In the genomic region with DNA sequence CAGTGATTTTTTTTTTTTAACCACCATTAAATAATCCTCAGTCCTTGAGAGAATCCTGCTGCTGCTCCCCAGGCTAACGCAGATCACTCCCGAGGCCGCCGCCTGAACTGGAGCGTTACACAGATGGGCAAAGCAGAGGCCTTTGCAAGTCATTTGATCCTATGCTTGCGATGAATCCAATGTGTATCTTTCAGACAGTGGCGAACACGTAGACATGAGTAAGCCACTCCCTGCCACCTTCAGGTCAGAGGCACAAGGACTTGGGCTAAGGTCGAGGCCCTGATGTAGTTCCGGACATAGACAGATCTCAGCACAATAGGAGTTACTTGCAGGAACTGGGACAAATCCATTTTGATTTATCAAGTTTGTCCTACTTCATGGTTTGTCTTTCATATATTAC, we compare ENCODE assay signal across 21 mouse cellular contexts. TPM values are rescaled to one million over a fixed set of nuclear protein-coding genes. Genes with fewer than 3 reads are reported as not detected.
DNase-seq lines count a peak whose midpoint lies in the region; ATAC-seq and TF ChIP-seq lines count a peak whose summit lies in the region.
"Had no signal": no experiment of that assay in that cellular context is flagged by ENCODE, and none has a peak within 500 bp of the region (broad histone marks: within the 10 kb centered on the region; RNA-seq: fewer than 3 reads in every experiment).

No protein-coding gene starts in this region.

- 81% methylated on average over 10 of the region's 10 CpGs for WGBS in hindbrain, embryonic 14.5 days
- 69% methylated on average over 10 of the region's 10 CpGs for WGBS in hindbrain, embryonic 10.5 days
- WGBS in midbrain, embryonic 15.5 days, result 73% methylated on average over 10 of the region's 10 CpGs
- WGBS in midbrain, postnatal 0 days, result 76% methylated on average over 10 of the region's 10 CpGs
- WGBS in intestine, embryonic 16.5 days, result 74% methylated on average over 10 of the region's 10 CpGs

- ATAC-seq in hindbrain, embryonic 14.5 days (ENCODE audit: low FRiP score), result no peak
- 0 out of 2 replicates have a peak, but pooled peaks have one; percentile 34 for ATAC-seq in midbrain, embryonic 15.5 days (replicated peaks)
- ATAC-seq in midbrain, postnatal 0 days (ENCODE audit: low FRiP score), result no peak
- ATAC-seq in intestine, embryonic 16.5 days, result no peak
- ATAC-seq: Patski had no signal

- H3K27ac ChIP-seq in hindbrain, embryonic 14.5 days, result peak overlapping the region; percentile 59; the same call in 1 of the 2 replicates
- H3K27ac ChIP-seq in hindbrain, embryonic 10.5 days, result no peak overlapping the region
- no peak overlapping the region for H3K27ac ChIP-seq in midbrain, embryonic 15.5 days
- no peak overlapping the region for H3K27ac ChIP-seq in midbrain, postnatal 0 days (ENCODE audit: low read depth, low read length)
- no peak overlapping the region for H3K27ac ChIP-seq in intestine, embryonic 16.5 days (ENCODE audit: low read length)
- H3K27ac ChIP-seq: limb, embryonic 10.5 days had no signal

- H3K9me3 ChIP-seq in hindbrain, embryonic 14.5 days (ENCODE audit: control insufficient read depth, low read length), result no peaks in the 10 kb centered on the region
- no peaks in the 10 kb centered on the region for H3K9me3 ChIP-seq in hindbrain, embryonic 10.5 days
- H3K9me3 ChIP-seq in midbrain, embryonic 15.5 days, result no peaks in the 10 kb centered on the region
- H3K9me3 ChIP-seq in midbrain, postnatal 0 days (ENCODE audit: low read length), result no peaks in the 10 kb centered on the region
- H3K9me3 ChIP-seq in intestine, embryonic 16.5 days (ENCODE audit: control insufficient read depth, low read length), result no peaks in the 10 kb centered on the region
- H3K9me3 ChIP-seq: heart, embryonic 12.5 days; limb, embryonic 10.5 days had no signal

- H3K36me3 ChIP-seq in hindbrain, embryonic 14.5 days (replicated peaks; ENCODE audit: control insufficient read depth, insufficient read depth), result no peaks in the 10 kb centered on the region
- H3K36me3 ChIP-seq in hindbrain, embryonic 10.5 days, result no peaks in the 10 kb centered on the region
- no peaks in the 10 kb centered on the region for H3K36me3 ChIP-seq in midbrain, embryonic 15.5 days (replicated peaks)
- H3K36me3 ChIP-seq in midbrain, postnatal 0 days (ENCODE audit: insufficient read depth, low read length), result no peaks in the 10 kb centered on the region
- H3K36me3 ChIP-seq in intestine, embryonic 16.5 days (ENCODE audit: control insufficient read depth, insufficient read depth, low read length), result no peaks in the 10 kb centered on the region
- H3K36me3 ChIP-seq: heart, embryonic 12.5 days; limb, embryonic 10.5 days had no signal

- no peak overlapping the region for H3K4me2 ChIP-seq in hindbrain, embryonic 14.5 days (replicated peaks)
- H3K4me2 ChIP-seq in midbrain, embryonic 15.5 days, result no peak overlapping the region
- no peak overlapping the region for H3K4me2 ChIP-seq in midbrain, postnatal 0 days (ENCODE audit: low read depth, low read length, poor library complexity, severe bottlenecking)
- no peak overlapping the region for H3K4me2 ChIP-seq in intestine, embryonic 16.5 days (ENCODE audit: low read depth, low read length)
- H3K4me2 ChIP-seq: heart, embryonic 12.5 days; liver, embryonic 11.5 days; midbrain, embryonic 11.5 days had no signal

- H3K27me3 ChIP-seq in hindbrain, embryonic 14.5 days (ENCODE audit: control insufficient read depth, insufficient read depth, low read length), result no peaks in the 10 kb centered on the region
- no peaks in the 10 kb centered on the region for H3K27me3 ChIP-seq in hindbrain, embryonic 10.5 days (ENCODE audit: insufficient read depth, poor library complexity, severe bottlenecking)
- no peaks in the 10 kb centered on the region for H3K27me3 ChIP-seq in midbrain, embryonic 15.5 days (replicated peaks)
- H3K27me3 ChIP-seq in midbrain, postnatal 0 days (ENCODE audit: insufficient read depth, low read length), result no peaks in the 10 kb centered on the region
- no peaks in the 10 kb centered on the region for H3K27me3 ChIP-seq in intestine, embryonic 16.5 days (replicated peaks; ENCODE audit: control insufficient read depth, insufficient read depth, low read length)
- H3K27me3 ChIP-seq: heart, embryonic 12.5 days had no signal

- H3K4me1 ChIP-seq in hindbrain, embryonic 14.5 days (replicated peaks; ENCODE audit: control insufficient read depth, insufficient read depth, low read length), result peaks cover 9% of the 10 kb centered on the region; the same call in 1 of the 2 replicates
- H3K4me1 ChIP-seq in hindbrain, embryonic 10.5 days (replicated peaks), result no peaks in the 10 kb centered on the region; the same call in 1 of the 2 replicates
- peaks cover 14% of the 10 kb centered on the region for H3K4me1 ChIP-seq in midbrain, embryonic 15.5 days
- H3K4me1 ChIP-seq in midbrain, postnatal 0 days (ENCODE audit: insufficient read depth, low read length), result no peaks in the 10 kb centered on the region
- H3K4me1 ChIP-seq in intestine, embryonic 16.5 days (ENCODE audit: control insufficient read depth, insufficient read depth, low read length), result no peaks in the 10 kb centered on the region

- no peak overlapping the region for H3K9ac ChIP-seq in hindbrain, embryonic 14.5 days
- no peak overlapping the region for H3K9ac ChIP-seq in midbrain, embryonic 15.5 days
- no peak overlapping the region for H3K9ac ChIP-seq in midbrain, postnatal 0 days (replicated peaks; ENCODE audit: low read length, poor library complexity, severe bottlenecking)
- H3K9ac ChIP-seq in intestine, embryonic 16.5 days (ENCODE audit: low read depth, low read length), result no peak overlapping the region
- H3K9ac ChIP-seq: heart, embryonic 12.5 days had no signal

- DNase-seq in hindbrain, embryonic 14.5 days (ENCODE audit: low spot score), result no peak
- no peak for DNase-seq in hindbrain, embryonic 10.5 days (ENCODE audit: low spot score)
- no peak for DNase-seq in midbrain, postnatal 0 days (ENCODE audit: low spot score)
- DNase-seq in adrenal gland, postnatal 25 days, result peak; percentile 26
- DNase-seq in mesoderm, embryonic 11.5 days (ENCODE audit: low read depth, low spot score), result peak; percentile 34
- no peak for DNase-seq in layer of hippocampus, postnatal 25 days (ENCODE audit: extremely low spot score in 1 of 2, low spot score in 1 of 2)
- DNase-seq: cerebellum, adult 9-10 months; heart, postnatal 36 days; lung, adult 2 months; lung, postnatal 4 days; thymus, postnatal 4 days had no signal

- no peak for TF ChIP-seq CTCF in midbrain, postnatal 0 days (IDR thresholded peaks at IDR 0.05)

- H3K4me3 ChIP-seq in hindbrain, embryonic 14.5 days (replicated peaks; ENCODE audit: low read length), result no peak overlapping the region
- H3K4me3 ChIP-seq in hindbrain, embryonic 10.5 days, result no peak overlapping the region
- no peak overlapping the region for H3K4me3 ChIP-seq in midbrain, embryonic 15.5 days
- H3K4me3 ChIP-seq in midbrain, postnatal 0 days (ENCODE audit: low read depth, low read length), result no peak overlapping the region
- H3K4me3 ChIP-seq in intestine, embryonic 16.5 days (ENCODE audit: low read length), result no peak overlapping the region
- H3K4me3 ChIP-seq: erythroblast, embryonic 14.5 days; heart, embryonic 12.5 days; limb, embryonic 10.5 days; myocyte had no signal

RNA-seq across cellular contexts. Expression of gene Cttnbp2, which starts 49.0 kb away (rescaled TPM):
- polyA plus RNA-seq in hindbrain, embryonic 14.5 days (2014; fragmentation: Nextera tagmentation; extraction: Ambion mirVana), result 47.4 and 48.7 TPM in 2 replicates
- polyA plus RNA-seq in hindbrain, embryonic 10.5 days (2016; fragmentation: Nextera tagmentation; extraction: Ambion mirVana), result 16.2 and 16.8 TPM in 2 replicates
- 51.0 and 62.7 TPM in 2 replicates for polyA plus RNA-seq in midbrain, embryonic 15.5 days (2015; fragmentation: Nextera tagmentation; extraction: Ambion mirVana)
- 32.2 and 33.9 TPM in 2 replicates for total RNA-seq in midbrain, postnatal 0 days (2014; rRNA removed)
- 23.6 and 27.3 TPM in 2 replicates for polyA plus RNA-seq in midbrain, postnatal 0 days (2015; fragmentation: Nextera tagmentation; extraction: Ambion mirVana)
- total RNA-seq in adrenal gland, postnatal 25 days (2021), result 88.7 and 111 TPM in 2 replicates
- 9.0 and 9.7 TPM in 2 replicates for polyA plus RNA-seq in intestine, embryonic 16.5 days (2015; fragmentation: Nextera tagmentation; extraction: Ambion mirVana)
- total RNA-seq in layer of hippocampus, postnatal 25 days (2021), result 100 to 1,000 TPM; 197 to 294 TPM
- polyA plus RNA-seq: C2C12; erythroblast, embryonic 14.5 days; myocyte had no signal

Comparison
In these comparisons a context has a peak if more than half of its experiments do, and no peak if none do; other contexts are left out.
1. DNase-seq: peak in adrenal gland, postnatal 25 days (single experiment) and mesoderm, embryonic 11.5 days (single experiment); none in hindbrain, embryonic 14.5 days (single experiment), hindbrain, embryonic 10.5 days (single experiment), midbrain, postnatal 0 days (single experiment) and layer of hippocampus, postnatal 25 days (0 of 2).